In the genomic region with DNA sequence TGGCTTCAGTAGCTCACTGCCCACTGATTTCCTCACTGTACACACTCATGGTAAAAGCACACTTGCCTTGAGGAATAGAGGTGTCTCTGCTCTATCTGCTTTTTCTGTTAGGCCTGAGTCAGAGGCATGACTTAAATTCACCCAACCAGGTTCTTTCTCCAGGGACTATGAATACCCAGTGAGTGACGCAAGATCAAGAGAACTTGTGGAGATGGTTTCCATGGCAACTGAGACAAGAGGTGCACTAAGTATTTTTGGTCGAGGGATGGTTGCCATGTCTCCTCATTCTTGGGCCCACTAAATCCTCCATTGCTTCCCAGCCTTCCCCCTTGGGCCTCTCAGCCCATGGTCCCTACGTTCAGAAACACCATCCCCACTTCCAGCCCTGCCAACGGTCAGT, we compare ENCODE assay signal across 18 mouse cellular contexts.
DNase-seq lines count a peak whose midpoint lies in the region; ATAC-seq and TF ChIP-seq lines count a peak whose summit lies in the region.
"Had no signal": no experiment of that assay in that cellular context is flagged by ENCODE, and none has a peak within 500 bp of the region (broad histone marks: within the 10 kb centered on the region; RNA-seq: fewer than 3 reads in every experiment).

No protein-coding gene starts in this region.

- H3K9me3 ChIP-seq in hindbrain, postnatal 0 days (ENCODE audit: low read length): no peaks in the 10 kb centered on the region
- H3K9me3 ChIP-seq in hindbrain, embryonic 12.5 days (replicated peaks): no peaks in the 10 kb centered on the region
- H3K9me3 ChIP-seq in midbrain, postnatal 0 days (ENCODE audit: low read length): no peaks in the 10 kb centered on the region
- H3K9me3 ChIP-seq in midbrain, embryonic 15.5 days: no peaks in the 10 kb centered on the region

- no peaks in the 10 kb centered on the region for H3K36me3 ChIP-seq in hindbrain, postnatal 0 days (ENCODE audit: insufficient read depth, low read length)
- H3K36me3 ChIP-seq in hindbrain, embryonic 12.5 days: no peaks in the 10 kb centered on the region
- H3K36me3 ChIP-seq in midbrain, postnatal 0 days (ENCODE audit: insufficient read depth, low read length): no peaks in the 10 kb centered on the region
- no peaks in the 10 kb centered on the region for H3K36me3 ChIP-seq in midbrain, embryonic 15.5 days (replicated peaks)

- DNase-seq in hindbrain, postnatal 0 days (ENCODE audit: low spot score): peak; percentile 29
- peak; percentile 30 for DNase-seq in midbrain, postnatal 0 days (ENCODE audit: low spot score)
- DNase-seq in left cerebral cortex, adult 2 months (ENCODE audit: extremely low spot score in 1 of 2, low spot score in 2 of 2): peak; percentile 16 to 18
- peak; percentile 85 for DNase-seq in telencephalon, adult 2 months (ENCODE audit: low read depth, low spot score)
- no peak for DNase-seq in lung, postnatal 36 days
- no peak for DNase-seq in heart, postnatal 4 days
- DNase-seq: cerebellum, postnatal 14 days; gastrocnemius, postnatal 36 days; heart, postnatal 36 days; kidney, adult 9 months; thymus, postnatal 25 days had no signal

- no peaks in the 10 kb centered on the region for H3K4me1 ChIP-seq in hindbrain, postnatal 0 days (ENCODE audit: insufficient read depth, low read length)
- no peaks in the 10 kb centered on the region for H3K4me1 ChIP-seq in hindbrain, embryonic 12.5 days
- H3K4me1 ChIP-seq in midbrain, postnatal 0 days (ENCODE audit: insufficient read depth, low read length): no peaks in the 10 kb centered on the region
- no peaks in the 10 kb centered on the region for H3K4me1 ChIP-seq in midbrain, embryonic 15.5 days

- no peak for TF ChIP-seq CTCF in hindbrain, postnatal 0 days (IDR thresholded peaks at IDR 0.05; ENCODE audit: low read depth)
- no peak for TF ChIP-seq CTCF in midbrain, postnatal 0 days (IDR thresholded peaks at IDR 0.05)
- no peak for TF ChIP-seq CTCF in left cerebral cortex, adult 2 months (IDR thresholded peaks at IDR 0.05)

- no peak overlapping the region for H3K27ac ChIP-seq in hindbrain, postnatal 0 days
- H3K27ac ChIP-seq in hindbrain, embryonic 12.5 days: no peak overlapping the region
- H3K27ac ChIP-seq in midbrain, postnatal 0 days (ENCODE audit: low read depth, low read length): no peak overlapping the region
- H3K27ac ChIP-seq in midbrain, embryonic 15.5 days: no peak overlapping the region
- peak overlapping the region; percentile 50 for H3K27ac ChIP-seq in left cerebral cortex, adult 2 months

- 50% methylated on average over 4 of the region's 4 CpGs for WGBS in hindbrain, postnatal 0 days
- WGBS in hindbrain, embryonic 12.5 days: 71% methylated on average over 4 of the region's 4 CpGs
- 30% methylated on average over 4 of the region's 4 CpGs for WGBS in midbrain, postnatal 0 days
- WGBS in midbrain, embryonic 15.5 days: 45% methylated on average over 4 of the region's 4 CpGs

- no peak overlapping the region for H3K9ac ChIP-seq in hindbrain, postnatal 0 days (replicated peaks; ENCODE audit: low read length)
- no peak overlapping the region for H3K9ac ChIP-seq in hindbrain, embryonic 12.5 days
- no peak overlapping the region for H3K9ac ChIP-seq in midbrain, postnatal 0 days (replicated peaks; ENCODE audit: low read length, poor library complexity, severe bottlenecking)
- no peak overlapping the region for H3K9ac ChIP-seq in midbrain, embryonic 15.5 days

- intact Hi-C loops in left cerebral cortex, adult 2 months (cut with DNase I): no loop called here

- no peak overlapping the region for H3K4me3 ChIP-seq in hindbrain, postnatal 0 days (ENCODE audit: low read length)
- H3K4me3 ChIP-seq in hindbrain, embryonic 12.5 days: no peak overlapping the region
- no peak overlapping the region for H3K4me3 ChIP-seq in midbrain, postnatal 0 days (ENCODE audit: low read depth, low read length)
- no peak overlapping the region for H3K4me3 ChIP-seq in midbrain, embryonic 15.5 days
- no peak overlapping the region for H3K4me3 ChIP-seq in left cerebral cortex, adult 2 months
- H3K4me3 ChIP-seq: megakaryocyte, embryonic 14.5 days; myocyte had no signal

- peak; percentile 56; the same call in 1 of the 2 replicates for ATAC-seq in hindbrain, postnatal 0 days
- ATAC-seq in hindbrain, embryonic 12.5 days (ENCODE audit: low FRiP score): no peak
- 0 out of 2 replicates have a peak, but pooled peaks have one; percentile 27 for ATAC-seq in midbrain, postnatal 0 days (ENCODE audit: low FRiP score)
- no peak for ATAC-seq in midbrain, embryonic 15.5 days (replicated peaks)
- ATAC-seq: forebrain, embryonic 14.5 days had no signal

- no peak overlapping the region for H3K4me2 ChIP-seq in hindbrain, postnatal 0 days (ENCODE audit: low read depth, low read length)
- no peak overlapping the region for H3K4me2 ChIP-seq in hindbrain, embryonic 12.5 days (replicated peaks)
- no peak overlapping the region for H3K4me2 ChIP-seq in midbrain, postnatal 0 days (ENCODE audit: low read depth, low read length, poor library complexity, severe bottlenecking)
- no peak overlapping the region for H3K4me2 ChIP-seq in midbrain, embryonic 15.5 days
- H3K4me2 ChIP-seq: heart, embryonic 11.5 days; liver, embryonic 11.5 days had no signal

- no peaks in the 10 kb centered on the region for H3K27me3 ChIP-seq in hindbrain, postnatal 0 days (ENCODE audit: insufficient read depth, low read length)
- no peaks in the 10 kb centered on the region for H3K27me3 ChIP-seq in hindbrain, embryonic 12.5 days
- H3K27me3 ChIP-seq in midbrain, postnatal 0 days (ENCODE audit: insufficient read depth, low read length): no peaks in the 10 kb centered on the region
- H3K27me3 ChIP-seq in midbrain, embryonic 15.5 days (replicated peaks): no peaks in the 10 kb centered on the region
- H3K27me3 ChIP-seq: megakaryocyte, embryonic 14.5 days had no signal

Comparison
In these comparisons a context has a peak if more than half of its experiments do, and no peak if none do; other contexts are left out.
1. ATAC-seq: peak in hindbrain, postnatal 0 days (single experiment) and midbrain, postnatal 0 days (single experiment); none in hindbrain, embryonic 12.5 days (single experiment) and midbrain, embryonic 15.5 days (single experiment).
2. DNase-seq: peak in hindbrain, postnatal 0 days (single experiment), midbrain, postnatal 0 days (single experiment), left cerebral cortex, adult 2 months (2 of 2) and telencephalon, adult 2 months (single experiment); none in lung, postnatal 36 days (single experiment) and heart, postnatal 4 days (single experiment).